44 mouse cellular contexts compared by ENCODE assay signal in the genomic region with DNA sequence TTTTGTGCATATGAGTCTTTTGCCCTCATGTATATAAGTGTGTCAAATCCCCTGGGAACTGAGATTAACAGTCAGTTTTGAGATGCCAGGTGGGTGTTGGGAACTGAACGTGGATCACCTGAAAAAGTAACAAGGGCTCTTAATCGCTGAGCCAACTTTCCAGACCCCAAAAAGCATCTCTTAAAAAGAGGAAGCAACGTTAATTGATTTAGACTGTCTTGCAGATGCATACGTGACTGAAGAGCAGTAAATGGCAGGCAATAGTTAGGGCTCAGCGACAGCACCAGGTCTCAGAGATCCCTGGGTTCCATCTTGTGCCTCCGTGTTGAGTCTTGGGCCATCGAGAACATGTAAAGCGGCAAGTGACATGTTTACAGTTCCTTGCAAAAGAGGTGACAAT. TPM values are rescaled to one million over a fixed set of nuclear protein-coding genes. Genes with fewer than 3 reads are reported as not detected.
"Had no signal": no experiment of that assay in that cellular context is flagged by ENCODE, and none has a peak within 500 bp of the region (broad histone marks: within the 10 kb centered on the region; RNA-seq: fewer than 3 reads in every experiment).

No protein-coding gene starts in this region.

- H3K9ac ChIP-seq: heart, embryonic 12.5 days; heart, embryonic 13.5 days; heart, embryonic 15.5 days; hindbrain, embryonic 12.5 days; hindbrain, embryonic 13.5 days; hindbrain, embryonic 14.5 days; hindbrain, embryonic 15.5 days; intestine, embryonic 15.5 days; kidney, embryonic 15.5 days had no signal

- DNase-seq: heart, postnatal 10 days; heart, postnatal 14 days; heart, postnatal 36 days; kidney, adult 11 months; kidney, adult 18-20 months; kidney, adult 2 months; kidney, adult 8-10 months; kidney, adult 9 months; kidney, postnatal 10 days; kidney, postnatal 14 days; kidney, postnatal 25 days; kidney, postnatal 36 days; kidney, postnatal 4 days; layer of hippocampus, adult 9-11 months; layer of hippocampus, postnatal 36 days had no signal

- H3K36me3 ChIP-seq: heart, embryonic 10.5 days; heart, embryonic 12.5 days; heart, embryonic 13.5 days; heart, embryonic 15.5 days; hindbrain, embryonic 10.5 days; hindbrain, embryonic 12.5 days; hindbrain, embryonic 13.5 days; hindbrain, embryonic 15.5 days; intestine, embryonic 15.5 days; kidney, embryonic 15.5 days had no signal

- H3K4me1 ChIP-seq: heart, embryonic 10.5 days; heart, embryonic 12.5 days; heart, embryonic 15.5 days; hindbrain, embryonic 10.5 days; hindbrain, embryonic 12.5 days; hindbrain, embryonic 13.5 days; hindbrain, embryonic 15.5 days; intestine, embryonic 15.5 days; kidney, embryonic 15.5 days had no signal

- H3K27me3 ChIP-seq: heart, embryonic 15.5 days; hindbrain, embryonic 12.5 days; hindbrain, embryonic 13.5 days; hindbrain, embryonic 15.5 days; intestine, embryonic 15.5 days had no signal

- H3K4me3 ChIP-seq: heart, embryonic 10.5 days; heart, embryonic 12.5 days; heart, embryonic 13.5 days; heart, embryonic 15.5 days; hindbrain, embryonic 10.5 days; hindbrain, embryonic 12.5 days; hindbrain, embryonic 13.5 days; hindbrain, embryonic 15.5 days; intestine, embryonic 15.5 days; kidney, embryonic 15.5 days; layer of hippocampus, adult 2 months; left cerebral cortex, adult 2 months had no signal

- ATAC-seq: hindbrain, embryonic 16.5 days; hindbrain, postnatal 0 days; inflammation-experienced regulatory T-cells, adult 6 months; intestine, embryonic 15.5 days; intestine, embryonic 16.5 days; intestine, postnatal 0 days had no signal

- H3K4me2 ChIP-seq: heart, embryonic 11.5 days; heart, embryonic 12.5 days; heart, embryonic 13.5 days; heart, embryonic 15.5 days; hindbrain, embryonic 12.5 days; hindbrain, embryonic 13.5 days; hindbrain, embryonic 14.5 days; hindbrain, embryonic 15.5 days; intestine, embryonic 15.5 days; kidney, embryonic 15.5 days had no signal

- H3K27ac ChIP-seq: heart, embryonic 10.5 days; heart, embryonic 13.5 days; heart, embryonic 15.5 days; hindbrain, embryonic 10.5 days; hindbrain, embryonic 12.5 days; hindbrain, embryonic 13.5 days; hindbrain, embryonic 14.5 days; hindbrain, embryonic 15.5 days; hindbrain, postnatal 0 days; intestine, embryonic 15.5 days; kidney, embryonic 15.5 days; kidney, postnatal 0 days; layer of hippocampus, adult 2 months; left cerebral cortex, adult 2 months had no signal

- H3K9me3 ChIP-seq: heart, embryonic 10.5 days; heart, embryonic 12.5 days; heart, embryonic 13.5 days; heart, embryonic 15.5 days; hindbrain, embryonic 10.5 days; hindbrain, embryonic 12.5 days; hindbrain, embryonic 13.5 days; hindbrain, embryonic 15.5 days; intestine, embryonic 15.5 days; kidney, embryonic 15.5 days had no signal

RNA-seq across cellular contexts. Expression of a gene that starts 12.2 kb away (rescaled TPM):
- total RNA-seq: heart, postnatal 10 days; heart, postnatal 14 days; heart, postnatal 25 days; heart, postnatal 36 days; hematopoietic stem cell, adult 5-6 weeks; hindbrain, postnatal 0 days; layer of hippocampus, adult 18-20 months; layer of hippocampus, adult 2 months; layer of hippocampus, postnatal 10 days; layer of hippocampus, postnatal 14 days; layer of hippocampus, postnatal 25 days; layer of hippocampus, postnatal 36 days; left cerebral cortex, adult 18-20 months; left cerebral cortex, adult 2 months had no signal
- polyA plus RNA-seq: kidney, adult 2 months; large intestine, adult 2 months had no signal

RNA-seq across cellular contexts. Expression of a gene that starts 12.8 kb away (rescaled TPM):
- total RNA-seq: heart, postnatal 14 days; heart, postnatal 25 days; heart, postnatal 36 days; hematopoietic stem cell, adult 5-6 weeks had no signal
- polyA plus RNA-seq: hindbrain, embryonic 11.5 days; intestine, postnatal 0 days had no signal
